Mouse (Mus musculus) retina, postnatal 7 days (tissue): ENCODE measurements around the gene Kdsr.

Experiments used
- DNase-seq: peaks from one replicate; pipeline ENCODE4 v3.0.0-alpha.2; 2012; ENCODE audit warnings: low read depth, low spot score

The Kdsr gene

GRCm38 (mm10) chr1:106695649-106696048, 63.9 kb downstream of the Kdsr start:
- no peak for DNase-seq

DNA sequence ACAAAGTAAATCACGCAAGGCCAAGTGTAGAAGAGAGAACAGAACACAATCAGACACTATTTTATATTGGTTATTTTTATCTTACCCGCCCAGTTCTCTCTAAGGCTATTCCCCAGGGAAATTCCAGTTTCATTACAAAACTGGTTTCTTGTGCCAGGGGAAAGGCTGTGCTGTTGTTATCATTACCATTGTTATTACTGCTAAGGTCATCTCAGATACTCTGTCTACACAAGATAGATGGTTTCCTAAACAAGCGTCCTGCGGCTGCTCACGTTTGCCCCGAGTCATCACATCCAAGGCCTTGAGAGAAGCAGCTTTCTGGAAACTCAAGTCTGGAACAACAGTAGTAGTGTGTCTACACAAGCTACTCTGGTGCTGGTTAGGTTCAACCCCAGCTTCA, 65.2 kb downstream of the Kdsr start:
- DNase-seq, result no peak

DNA sequence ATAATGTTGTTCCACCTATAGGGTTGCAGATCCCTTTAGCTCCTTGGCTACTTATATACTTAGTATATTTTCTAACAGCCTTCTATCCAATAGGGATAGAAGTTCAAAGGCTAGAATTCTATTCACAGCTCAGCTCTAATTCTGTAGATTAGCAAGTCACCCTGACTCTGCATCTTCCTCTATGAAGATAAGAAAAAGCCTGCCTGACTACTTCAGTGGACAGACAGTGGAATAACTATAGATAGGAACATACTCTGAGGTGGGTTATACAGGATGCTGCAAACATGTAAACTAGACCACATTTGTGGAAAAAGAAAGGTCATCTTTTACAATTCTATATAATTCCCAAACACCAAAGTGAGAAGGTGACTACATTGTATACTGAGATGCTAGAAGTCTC, 66.9 kb downstream of the Kdsr start:
- DNase-seq, result no peak

- DNase-seq, result no peak
These were observed 68.6 kb downstream of the Kdsr start for GRCm38 (mm10) chr1:106690887-106691286.

DNA sequence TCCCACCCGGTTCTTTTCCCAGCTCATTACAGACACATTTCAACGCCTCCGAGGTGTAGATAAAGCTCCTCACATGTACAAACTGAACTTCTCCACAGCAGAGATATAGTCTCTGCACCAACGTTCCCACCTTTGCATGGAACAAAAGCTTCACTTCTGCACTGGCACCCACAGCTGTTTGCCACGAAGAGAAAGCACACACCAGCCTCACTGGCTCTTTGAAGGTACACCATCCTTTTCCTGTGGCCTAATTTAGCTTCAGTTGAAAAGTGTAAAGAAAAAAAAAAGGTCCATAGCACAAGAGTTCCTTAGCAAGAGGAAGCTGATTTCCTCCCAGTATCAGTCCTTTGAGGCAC, 71.4 kb downstream of the Kdsr start:
- no peak for DNase-seq

DNA sequence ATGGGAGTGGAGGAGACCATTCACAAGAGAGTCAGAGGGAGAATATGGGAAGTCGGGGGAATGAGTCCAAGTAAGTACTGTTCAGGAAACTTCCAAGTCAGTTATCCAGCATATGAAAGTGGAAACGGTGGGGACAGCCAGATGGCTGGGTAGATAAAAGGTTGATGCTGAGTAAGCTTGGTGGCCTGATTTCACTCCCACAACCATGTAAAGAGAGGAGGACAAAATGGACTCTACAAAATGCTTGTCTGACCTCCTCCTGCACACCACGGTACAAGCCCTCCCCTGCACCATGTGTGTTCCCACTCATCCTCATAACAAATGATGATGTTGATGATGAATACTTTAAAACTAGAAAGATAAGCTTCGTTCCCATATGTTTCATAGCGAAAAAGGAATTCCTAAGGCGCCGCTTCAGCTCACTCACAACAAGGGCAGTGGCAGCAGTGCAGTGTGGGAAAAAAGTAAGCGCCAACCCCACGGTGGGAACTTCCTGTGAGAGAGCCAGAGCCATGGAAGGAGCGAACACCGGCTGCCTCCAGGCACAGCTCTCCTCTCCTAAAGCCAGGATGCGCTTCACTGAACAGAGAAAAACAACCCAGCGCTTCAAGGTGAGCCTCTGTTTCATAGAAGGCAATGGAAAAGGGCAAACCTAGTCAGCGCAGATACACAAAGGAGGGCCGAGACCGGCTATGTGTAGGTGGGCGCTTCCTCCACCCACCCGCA, 71.9 kb downstream of the Kdsr start:
- no peak for DNase-seq

DNA sequence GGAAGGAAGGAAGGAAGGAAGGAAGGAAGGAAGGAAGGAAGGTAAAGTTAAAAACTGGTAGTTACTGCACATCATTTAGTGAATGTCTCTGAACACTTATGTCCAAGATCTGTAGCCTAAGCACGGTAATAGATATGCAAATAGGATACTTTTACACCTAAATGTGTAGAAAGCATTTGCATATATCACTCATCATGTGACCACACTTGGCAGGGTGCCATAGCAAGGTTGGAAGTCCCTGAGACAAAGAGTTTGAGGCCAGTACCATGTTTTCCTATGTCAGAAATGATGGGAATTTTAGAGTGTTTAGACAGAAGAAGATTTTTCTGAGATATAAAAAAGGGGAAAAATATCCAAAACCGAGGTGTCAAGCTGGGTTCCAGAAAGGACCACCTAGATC, 73.8 kb downstream of the Kdsr start:
- no peak for DNase-seq

GRCm38 (mm10) chr1:106684546-106684945, 75.0 kb downstream of the Kdsr start:
- no peak for DNase-seq

GRCm38 (mm10) chr1:106682829-106683228, 76.7 kb downstream of the Kdsr start:
- DNase-seq, result no peak

DNA sequence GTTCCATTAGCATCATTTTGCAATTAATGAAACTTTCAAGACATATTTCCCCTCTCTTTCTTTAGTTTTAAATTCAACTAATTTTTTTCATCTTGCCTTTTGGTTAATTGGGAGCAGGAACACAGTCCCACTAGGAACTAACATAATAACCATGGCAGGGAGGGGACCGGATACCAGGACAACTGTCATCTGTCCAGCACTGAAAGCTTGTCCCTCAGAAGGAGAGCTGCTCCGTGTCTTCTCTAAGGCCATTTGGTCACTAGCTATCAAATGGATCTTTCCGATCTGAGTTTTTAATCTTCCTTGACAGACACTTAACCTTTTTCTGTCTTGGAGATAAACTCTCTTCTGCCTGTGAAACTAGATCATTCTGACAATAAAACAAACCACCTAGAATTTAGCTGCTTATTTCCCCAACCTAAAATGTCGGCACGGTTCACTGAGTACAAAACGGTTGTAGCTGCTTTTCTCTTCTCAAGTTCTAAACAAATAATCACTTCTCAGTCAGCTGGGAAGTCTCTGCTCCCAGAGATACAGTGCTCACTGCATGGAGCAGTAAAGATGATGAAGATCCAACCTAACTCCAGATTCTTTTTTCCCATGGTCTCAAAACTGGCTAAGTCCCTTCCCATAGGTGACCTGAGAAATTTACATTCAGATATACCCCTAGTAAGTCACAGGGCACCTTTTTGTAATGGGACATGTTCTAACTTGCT, 79.6 kb downstream of the Kdsr start:
- DNase-seq, result no peak

GRCm38 (mm10) chr1:106678060-106678478, 81.5 kb downstream of the Kdsr start:
- DNase-seq, result no peak
